Mouse (Mus musculus) forebrain, embryonic 14.5 days (tissue): ENCODE results near the gene Yipf1. TPM values are rescaled to one million over a fixed set of nuclear protein-coding genes. Genes with fewer than 3 reads are reported as not detected.
"Not testable (repeated sequence)": the region's sequence is repeated elsewhere in the genome, so short reads cannot be mapped to it uniquely, and the experiment has no call there.

Experiments
- ATAC-seq: fragments of 200-750 bp; cut with Nextera tagmentation; 2 replicates; pipeline ENCODE4 v1.8.0; 2017; ENCODE audit warnings: mild to moderate bottlenecking, moderate library complexity
- DNase-seq: peaks from one replicate; pipeline ENCODE4 v3.0.0-alpha.2; 2015; ENCODE audit warnings: low spot score
- H3K27ac ChIP-seq: fragments of 300-500 bp; sonication (generic); 2 replicates; pipeline ENCODE4 v1.5.1; 2014; ENCODE audit warnings: low read depth, mild to moderate bottlenecking, control low read depth, low read length, moderate library complexity
- H3K27me3 ChIP-seq: fragments of 300-500 bp; sonication (generic); replicated peaks from 2 replicates; pipeline ENCODE4 v1.6.1; 2014; ENCODE audit warnings: low read length, control low read depth, mixed read lengths; ENCODE audit not compliant: control insufficient read depth, insufficient read depth
- H3K36me3 ChIP-seq: fragments of 300-500 bp; sonication (generic); 2 replicates; pipeline ENCODE4 v1.6.1; 2014; ENCODE audit warnings: low read length, control low read depth; ENCODE audit not compliant: control insufficient read depth, insufficient read depth
- H3K4me1 ChIP-seq: fragments of 300-500 bp; sonication (generic); 2 replicates; pipeline ENCODE4 v1.6.1; 2014; ENCODE audit warnings: antibody characterized with exemption, low read length, control low read depth; ENCODE audit not compliant: control insufficient read depth, insufficient read depth
- H3K4me2 ChIP-seq: fragments of 300-500 bp; sonication (generic); 2 replicates; pipeline ENCODE4 v1.6.1; 2014; ENCODE audit warnings: mild to moderate bottlenecking, control low read depth, low read length
- H3K4me3 ChIP-seq: fragments of 300-500 bp; sonication (generic); 2 replicates; pipeline ENCODE4 v1.5.1; 2014; ENCODE audit warnings: low read depth, low read length, control low read depth
- H3K9ac ChIP-seq: fragments of 300-500 bp; sonication (generic); 2 replicates; pipeline ENCODE4 v1.6.1; 2014; ENCODE audit warnings: mild to moderate bottlenecking, low read length, control low read depth, moderate library complexity
- H3K9me3 ChIP-seq: fragments of 300-500 bp; sonication (generic); replicated peaks from 2 replicates; pipeline ENCODE4 v1.6.1; 2016; ENCODE audit warnings: low read length, control low read depth, mixed read lengths; ENCODE audit not compliant: control insufficient read depth
- WGBS: fragments of 180-500 bp; shearing (Covaris S2); extraction: QIAGEN DNeasy Blood & Tissue Kit; methylation state at CpG from one replicate; pipeline ENCODE4 v1.1.7; 2014; 5-methylcytosine and 5-hydroxymethylcytosine counted together
- polyA plus RNA-seq: library from polyadenylated mRNA; unstranded; fragments of >200 nt; fragmentation: Nextera tagmentation; extraction: Ambion mirVana; gene quantifications from 2 replicates; pipeline ENCODE4 v1.2.1, GENCODE M21; 2014

Gene Yipf1
- polyA plus RNA-seq, 1 experiment from 2014 or later, result 66.4 TPM

- ATAC-seq, H3K9ac ChIP-seq, DNase-seq, H3K36me3 ChIP-seq, H3K9me3 ChIP-seq, H3K27ac ChIP-seq, H3K4me2 ChIP-seq, H3K27me3 ChIP-seq, H3K4me3 ChIP-seq, H3K4me1 ChIP-seq: not testable (repeated sequence)
- 82% methylated on average over 8 of the region's 8 CpGs for WGBS
Observed at GRCm38 (mm10) chr4:107357172-107357571, 43.0 kb downstream of the Yipf1 start.

DNA sequence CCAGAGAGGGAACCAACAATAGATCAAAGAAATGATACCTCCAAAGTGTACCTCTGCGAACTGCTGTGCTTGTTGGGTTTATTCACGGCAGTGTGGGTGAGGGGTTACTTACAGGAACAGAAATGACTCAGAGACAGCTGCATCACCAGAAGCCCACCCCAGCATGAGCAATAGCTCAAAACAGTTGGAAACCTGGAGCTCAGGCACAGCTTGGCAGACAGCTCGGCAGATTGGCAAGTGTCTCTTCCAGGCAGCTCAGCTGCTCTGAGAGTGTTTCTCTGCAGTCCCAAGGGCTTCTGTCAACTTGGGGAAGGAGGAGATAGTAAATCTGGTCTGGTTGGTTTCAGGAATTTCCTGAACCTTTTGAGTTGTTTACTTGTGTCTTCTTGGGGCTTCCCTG is 44.3 kb downstream of the Yipf1 start:
- H3K4me1 ChIP-seq, result no peaks in the 10 kb centered on the region
- H3K36me3 ChIP-seq, result 0 out of 2 replicates have a peak, but pooled peaks cover 3% of the 10 kb centered on the region
- H3K4me3 ChIP-seq, result no peak overlapping the region
- no peak overlapping the region for H3K9ac ChIP-seq
- H3K4me2 ChIP-seq, result no peak overlapping the region
- no peaks in the 10 kb centered on the region for H3K27me3 ChIP-seq
- 79% methylated on average over 3 of the region's 3 CpGs for WGBS
- DNase-seq (peak; percentile 51), ATAC-seq (no peak)
- H3K27ac ChIP-seq, result no peak overlapping the region
- H3K9me3 ChIP-seq, result no peaks in the 10 kb centered on the region

DNA sequence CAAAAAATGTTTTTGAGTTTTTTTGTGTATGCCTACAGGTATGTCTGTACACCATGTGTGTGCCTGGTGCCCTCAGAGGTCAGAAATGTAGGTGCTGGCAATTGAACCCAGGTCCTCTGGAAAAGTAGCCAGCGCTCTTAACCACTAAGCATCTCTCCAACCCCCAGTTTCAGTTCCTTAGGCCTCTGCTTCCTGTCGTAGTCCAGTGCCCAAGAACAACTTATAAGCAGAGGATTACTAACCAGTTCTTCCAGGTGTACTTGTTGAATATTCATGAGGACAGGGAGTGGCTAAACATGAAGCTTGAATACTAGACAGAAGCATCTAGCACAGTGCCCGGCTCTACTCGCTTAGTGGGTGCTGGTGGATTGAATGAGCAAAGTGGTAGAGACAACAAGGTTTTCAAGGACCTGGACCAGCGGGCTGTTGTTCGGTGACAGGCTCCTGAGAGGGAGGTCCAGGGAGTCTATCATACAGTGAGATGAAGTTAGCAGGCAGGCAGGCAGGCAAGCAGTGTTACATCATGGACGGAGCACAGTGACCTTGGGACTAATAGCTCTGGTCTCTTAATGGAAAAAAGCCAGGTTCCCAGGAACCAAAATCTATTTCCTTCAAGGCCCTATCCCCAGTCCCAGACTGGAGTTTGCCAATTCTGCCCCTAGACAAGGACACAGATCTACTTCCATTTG is 46.4 kb downstream of the Yipf1 start:
- 86% methylated on average over 7 of the region's 7 CpGs for WGBS

GRCm38 (mm10) chr4:107362755-107363154 is 48.6 kb downstream of the Yipf1 start:
- Histone ChIP-seq H3K4me1 (no peaks in the 10 kb centered on the region), H3K27ac (no peak overlapping the region), H3K36me3 (0 out of 2 replicates have a peak, but pooled peaks cover 3% of the 10 kb centered on the region), H3K4me3 (no peak overlapping the region), H3K9ac (no peak overlapping the region), H3K9me3 (no peaks in the 10 kb centered on the region), H3K4me2 (no peak overlapping the region), H3K27me3 (no peaks in the 10 kb centered on the region)
- DNase-seq, result no peak
- 51% methylated on average over 4 of the region's 4 CpGs for WGBS
- no peak for ATAC-seq

More for the DNA sequence above, 46.4 kb downstream of the Yipf1 start:
- H3K4me3 ChIP-seq, result no peak overlapping the region
- H3K27me3 ChIP-seq, result no peaks in the 10 kb centered on the region
- H3K4me2 ChIP-seq, result no peak overlapping the region
- H3K4me1 ChIP-seq, result no peaks in the 10 kb centered on the region
- H3K36me3 ChIP-seq, result 0 out of 2 replicates have a peak, but pooled peaks cover 3% of the 10 kb centered on the region
- DNase-seq (no peak), ATAC-seq (no peak)
- H3K9me3 ChIP-seq, result no peaks in the 10 kb centered on the region
- H3K27ac ChIP-seq, result no peak overlapping the region
- no peak overlapping the region for H3K9ac ChIP-seq

DNA sequence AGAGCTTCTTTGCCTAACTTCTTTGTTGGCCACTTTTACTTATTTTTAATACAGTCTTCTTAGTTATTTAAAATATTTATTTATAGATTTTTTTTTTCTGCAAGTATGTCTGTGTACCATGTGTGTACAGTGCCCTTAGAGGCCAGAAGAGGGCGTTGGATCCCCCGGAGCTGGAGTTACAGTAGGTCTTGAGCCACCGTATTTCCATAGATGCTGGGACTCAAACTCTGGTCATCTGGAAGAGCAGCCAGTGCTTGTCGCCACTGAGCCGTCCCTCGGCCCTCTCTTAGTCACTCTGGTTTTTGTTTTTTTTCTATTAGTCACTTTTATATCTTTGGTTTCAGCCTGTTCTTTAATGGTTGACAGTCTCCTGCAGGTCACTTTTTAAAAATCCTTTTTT is 49.4 kb downstream of the Yipf1 start:
- Histone ChIP-seq H3K27ac (no peak overlapping the region), H3K36me3 (0 out of 2 replicates have a peak, but pooled peaks cover under 1% of the 10 kb centered on the region), H3K9ac (no peak overlapping the region), H3K27me3 (no peaks in the 10 kb centered on the region), H3K9me3 (no peaks in the 10 kb centered on the region), H3K4me1 (0 out of 2 replicates have a peak, but pooled peaks cover 2% of the 10 kb centered on the region), H3K4me2 (no peak overlapping the region), H3K4me3 (no peak overlapping the region)
- no peak for DNase-seq
- ATAC-seq, result no peak
- 82% methylated on average over 6 of the region's 6 CpGs for WGBS

- 88% methylated on average over 5 of the region's 5 CpGs for WGBS
- Histone ChIP-seq H3K4me1 (peaks cover 5% of the 10 kb centered on the region; the same call in 1 of the 2 replicates), H3K4me3 (no peak overlapping the region), H3K4me2 (no peak overlapping the region), H3K36me3 (no peaks in the 10 kb centered on the region), H3K27ac (no peak overlapping the region), H3K9me3 (no peaks in the 10 kb centered on the region), H3K27me3 (no peaks in the 10 kb centered on the region), H3K9ac (no peak overlapping the region)
- DNase-seq (no peak), ATAC-seq (no peak)
Observed at GRCm38 (mm10) chr4:107364190-107364639, 50.1 kb downstream of the Yipf1 start.

DNA sequence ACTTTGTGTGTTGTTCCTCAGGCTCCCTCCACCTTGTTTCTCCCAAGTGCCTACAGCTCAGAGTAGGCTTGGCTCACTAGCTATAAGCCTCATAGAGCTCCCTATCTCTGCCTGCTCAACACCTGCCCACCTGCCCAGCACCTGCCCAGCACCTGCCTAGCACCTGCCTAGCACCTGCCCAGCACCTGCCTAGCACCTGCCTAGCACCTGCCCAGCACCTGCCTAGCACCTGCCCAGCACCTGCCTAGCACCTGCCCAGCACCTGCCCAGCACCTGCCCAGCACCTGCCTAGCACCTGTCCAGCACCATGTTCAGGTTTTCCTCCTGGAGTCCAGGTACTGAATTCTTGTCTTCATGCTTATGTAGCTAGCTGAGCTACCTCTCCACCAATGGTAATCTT is 52.2 kb downstream of the Yipf1 start:
- ATAC-seq, H3K36me3 ChIP-seq, DNase-seq, H3K4me1 ChIP-seq, H3K27me3 ChIP-seq, H3K9ac ChIP-seq, H3K4me2 ChIP-seq, H3K9me3 ChIP-seq, H3K27ac ChIP-seq, H3K4me3 ChIP-seq: not testable (repeated sequence)

DNA sequence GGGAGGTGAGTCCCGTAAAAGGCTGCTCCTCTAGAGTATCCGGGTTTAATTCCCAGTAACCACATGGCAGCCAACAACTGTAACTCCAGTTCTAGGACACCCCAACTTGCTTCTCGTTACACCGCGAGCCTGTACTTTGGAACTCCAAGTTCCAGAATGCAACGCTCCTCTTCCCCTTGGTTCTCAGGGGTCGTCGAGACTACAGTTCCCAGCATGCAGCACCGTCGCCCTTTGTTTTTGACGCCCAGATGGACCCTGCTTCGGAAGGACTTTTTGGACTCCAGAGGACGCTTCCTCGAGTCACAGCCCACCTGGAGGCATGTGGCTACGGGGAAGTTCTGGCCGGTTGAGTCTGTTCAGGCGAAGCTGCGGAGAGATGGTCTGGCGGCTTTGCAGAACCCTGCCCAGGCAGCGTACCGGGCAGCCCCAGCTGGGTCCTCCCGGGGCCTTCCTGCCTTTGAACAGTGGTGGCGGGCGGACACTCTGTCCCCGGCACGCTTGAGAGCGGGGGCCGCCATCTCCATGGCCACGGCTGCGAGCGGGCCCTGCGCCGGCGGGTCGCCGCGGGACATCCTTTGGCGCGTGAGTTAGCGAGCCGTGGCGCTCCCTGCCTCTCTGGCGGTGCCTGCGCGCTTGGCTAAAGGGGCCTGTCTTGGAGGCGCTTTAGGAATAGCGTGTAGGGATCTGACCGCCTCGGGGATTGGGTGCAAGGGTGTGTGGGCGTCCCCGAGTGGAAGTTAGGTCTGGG is 53.6 kb downstream of the Yipf1 start, which contains the start of gene Ndc1:
Ndc1 (plus strand) TSS at position 218 of the 748 bp plus-strand sequence.
- under 1% methylated on average over 51 of the region's 51 CpGs for WGBS
- peak; percentile 96 for DNase-seq
- peak within 1 kb of the TSS; percentile 60 for H3K4me3 ChIP-seq
- peaks cover 5% of the 10 kb centered on the region; the same call in 1 of the 2 replicates for H3K4me1 ChIP-seq
- no peaks in the 10 kb centered on the region for H3K27me3 ChIP-seq
- peak within 1 kb of the TSS; percentile 90 for H3K27ac ChIP-seq
- H3K9ac ChIP-seq, result peak within 1 kb of the TSS; percentile 77
- ATAC-seq, result peak; percentile 99
- peak within 1 kb of the TSS; percentile 78 for H3K4me2 ChIP-seq
- H3K9me3 ChIP-seq, result no peaks in the 10 kb centered on the region
- peaks cover 22% of the 10 kb centered on the region for H3K36me3 ChIP-seq

DNA sequence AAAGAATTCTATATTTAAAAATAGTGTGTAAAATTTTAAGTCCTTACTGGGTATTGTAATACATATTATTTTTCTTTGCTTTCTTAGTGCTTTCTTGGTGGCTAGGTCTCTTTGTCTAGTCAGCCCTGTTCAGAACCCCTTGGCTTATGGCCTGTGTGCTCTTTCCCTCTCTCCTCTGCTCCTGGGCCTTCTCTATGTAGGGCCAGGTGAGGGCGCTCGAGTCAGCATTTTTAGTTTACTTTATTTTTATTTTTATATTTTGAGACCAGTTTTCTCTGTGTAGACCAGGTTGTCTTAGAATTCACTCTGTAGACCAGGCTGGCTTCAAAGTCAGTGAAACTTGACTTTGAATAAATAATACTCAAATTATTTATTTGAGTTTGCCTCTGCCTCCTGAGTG is 58.1 kb downstream of the Yipf1 start:
- DNase-seq (no peak), ATAC-seq (no peak)
- H3K9ac ChIP-seq, result no peak overlapping the region
- peaks cover 61% of the 10 kb centered on the region for H3K36me3 ChIP-seq
- no peak overlapping the region for H3K4me3 ChIP-seq
- H3K4me2 ChIP-seq, result no peak overlapping the region
- no peaks in the 10 kb centered on the region for H3K9me3 ChIP-seq
- no peak overlapping the region for H3K27ac ChIP-seq
- peaks cover 5% of the 10 kb centered on the region; the same call in 1 of the 2 replicates for H3K4me1 ChIP-seq
- no peaks in the 10 kb centered on the region for H3K27me3 ChIP-seq
- 75% methylated on average over 2 of the region's 2 CpGs for WGBS
